Mouse (Mus musculus) bone marrow, adult 2 months (tissue): Measurements from ENCODE around the gene Wdr44.

Experiments
- CTCF ChIP-seq: fragments of 200-500 bp; IDR thresholded peaks from 2 replicates; pipeline ENCODE4 v1.5.1; 2011; ENCODE audit warnings: low read length, control low read depth; ENCODE audit not compliant: control insufficient read depth, insufficient read depth
- POLR2A ChIP-seq: fragments of 200-500 bp; IDR thresholded peaks from 2 replicates; pipeline ENCODE4 v1.6.1; 2011; ENCODE audit warnings: low read depth, mild to moderate bottlenecking, control low read depth, low read length, borderline replicate concordance; ENCODE audit not compliant: control insufficient read depth

GRCm38 (mm10) chrX:23675450-23675849 lies 17.4 kb upstream of the Wdr44 start:
- no peak for TF ChIP-seq CTCF
- TF ChIP-seq POLR2A = no peak
